Mouse (Mus musculus) neural tube, embryonic 13.5 days (tissue): ENCODE results near the gene Tmem178b. TPM values are rescaled to one million over a fixed set of nuclear protein-coding genes. Genes with fewer than 3 reads are reported as not detected.

Source experiments
- ATAC-seq: fragments of 200-750 bp; cut with Nextera tagmentation; 2 replicates; pipeline ENCODE4 v1.8.0; 2017; ENCODE audit warnings: low read depth, mild to moderate bottlenecking, moderate TSS enrichment, moderate library complexity
- H3K27ac ChIP-seq: fragments of 300-500 bp; sonication (generic); replicated peaks from 2 replicates; pipeline ENCODE4 v1.5.1; 2015; ENCODE audit warnings: moderate library complexity, mild to moderate bottlenecking, inconsistent platforms
- H3K27me3 ChIP-seq: fragments of 300-500 bp; sonication (generic); 2 replicates; pipeline ENCODE4 v1.6.1; 2015; ENCODE audit warnings: mild to moderate bottlenecking, inconsistent platforms
- H3K36me3 ChIP-seq: fragments of 300-500 bp; sonication (generic); 2 replicates; pipeline ENCODE4 v1.6.1; 2015; ENCODE audit warnings: mild to moderate bottlenecking, inconsistent platforms
- H3K4me1 ChIP-seq: fragments of 300-500 bp; sonication (generic); replicated peaks from 2 replicates; pipeline ENCODE4 v1.6.1; 2015; ENCODE audit warnings: inconsistent platforms
- H3K4me2 ChIP-seq: fragments of 300-500 bp; sonication (generic); 2 replicates; pipeline ENCODE4 v1.6.1; 2015; ENCODE audit warnings: inconsistent platforms, mild to moderate bottlenecking, moderate library complexity
- H3K4me3 ChIP-seq: fragments of 300-500 bp; sonication (generic); 2 replicates; pipeline ENCODE4 v1.5.1; 2015; ENCODE audit warnings: mild to moderate bottlenecking, inconsistent platforms
- H3K9ac ChIP-seq: fragments of 300-500 bp; sonication (generic); 2 replicates; pipeline ENCODE4 v1.6.1; 2015; ENCODE audit warnings: moderate library complexity, mild to moderate bottlenecking, inconsistent platforms
- H3K9me3 ChIP-seq: fragments of 300-500 bp; sonication (generic); 2 replicates; pipeline ENCODE4 v1.6.1; 2016; ENCODE audit warnings: inconsistent platforms
- WGBS: fragments of 180-500 bp; shearing (Covaris S2); methylation state at CpG from one replicate; pipeline ENCODE4 v1.1.7; 2015; 5-methylcytosine and 5-hydroxymethylcytosine counted together
- polyA plus RNA-seq: library from polyadenylated mRNA; unstranded; fragments of >200 nt; fragmentation: Nextera tagmentation; extraction: Ambion mirVana; gene quantifications from 2 replicates; pipeline ENCODE4 v1.2.1, GENCODE M21; 2015

Gene Tmem178b
- polyA plus RNA-seq, 1 experiment from 2014 or later: 26.7 TPM

- no peaks in the 10 kb centered on the region for H3K36me3 ChIP-seq
- peaks cover 6% of the 10 kb centered on the region for H3K4me1 ChIP-seq
- no peak overlapping the region for H3K9ac ChIP-seq
- no peaks in the 10 kb centered on the region for H3K27me3 ChIP-seq
- H3K27ac ChIP-seq: peak overlapping the region; percentile 33; the same call in 1 of the 2 replicates
- no peak for ATAC-seq
- H3K4me3 ChIP-seq: no peak overlapping the region
- H3K4me2 ChIP-seq: no peak overlapping the region
- H3K9me3 ChIP-seq: no peaks in the 10 kb centered on the region
- 77% methylated on average over 6 of the region's 6 CpGs for WGBS
Observed at GRCm38 (mm10) chr6:40068467-40068866, 195.4 kb downstream of the Tmem178b start.

- no peak for ATAC-seq
- no peak overlapping the region for H3K4me2 ChIP-seq
Observed at GRCm38 (mm10) chr6:40071007-40071406, 197.9 kb downstream of the Tmem178b start.

GRCm38 (mm10) chr6:40076089-40076488 is 203.0 kb downstream of the Tmem178b start:
- peak overlapping the region; percentile 59 for H3K27ac ChIP-seq
- ATAC-seq: no peak
- H3K4me2 ChIP-seq: no peak overlapping the region
- no peaks in the 10 kb centered on the region for H3K9me3 ChIP-seq
- H3K4me1 ChIP-seq: peaks cover 24% of the 10 kb centered on the region
- no peak overlapping the region for H3K9ac ChIP-seq
- H3K4me3 ChIP-seq: no peak overlapping the region
- no peaks in the 10 kb centered on the region for H3K27me3 ChIP-seq
- 5% methylated on average over 1 of the region's 1 CpGs for WGBS
- no peaks in the 10 kb centered on the region for H3K36me3 ChIP-seq

More at GRCm38 (mm10) chr6:40071007-40071406, 197.9 kb downstream of the Tmem178b start:
- no peak overlapping the region for H3K9ac ChIP-seq
- H3K4me3 ChIP-seq: no peak overlapping the region
- peaks cover 15% of the 10 kb centered on the region for H3K4me1 ChIP-seq
- WGBS: 64% methylated on average over 3 of the region's 3 CpGs
- H3K36me3 ChIP-seq: no peaks in the 10 kb centered on the region
- H3K9me3 ChIP-seq: no peaks in the 10 kb centered on the region
- peak overlapping the region; percentile 49; the same call in 1 of the 2 replicates for H3K27ac ChIP-seq
- H3K27me3 ChIP-seq: no peaks in the 10 kb centered on the region

DNA sequence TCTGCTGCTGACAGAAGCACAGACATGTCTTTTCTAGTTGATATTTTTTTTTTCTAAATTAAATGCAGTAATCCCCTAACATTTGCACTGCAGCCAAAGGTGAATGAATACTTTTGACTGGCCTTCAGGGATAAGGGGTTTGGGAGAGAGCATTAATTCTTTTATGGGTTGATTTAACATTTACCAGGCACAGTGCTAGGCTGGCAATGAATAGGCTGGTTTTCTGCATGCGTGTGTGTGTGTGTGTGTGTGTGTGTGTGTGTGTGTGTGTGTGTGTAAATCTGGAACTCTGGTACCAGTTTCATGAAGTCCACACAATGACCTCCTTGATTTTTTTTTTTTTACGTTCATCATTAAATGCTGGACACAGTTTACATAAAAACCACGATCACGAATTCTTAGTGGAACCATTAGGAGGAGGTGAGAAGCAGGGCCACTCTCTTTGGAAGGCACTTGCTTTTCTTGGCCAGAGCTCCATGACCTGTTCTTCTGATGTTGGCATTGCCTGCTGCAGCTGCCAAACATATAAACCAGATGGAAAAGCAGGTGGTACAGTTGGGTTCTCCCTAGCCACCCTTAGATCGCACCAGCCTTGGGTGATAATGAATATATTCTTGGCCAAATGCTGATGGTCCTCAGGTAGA is 203.7 kb downstream of the Tmem178b start:
- 87% methylated on average over 5 of the region's 5 CpGs for WGBS
- Histone ChIP-seq H3K4me2 (no peak overlapping the region), H3K27me3 (no peaks in the 10 kb centered on the region), H3K4me3 (no peak overlapping the region), H3K27ac (peak overlapping the region; percentile 59), H3K36me3 (no peaks in the 10 kb centered on the region), H3K9me3 (no peaks in the 10 kb centered on the region), H3K4me1 (peaks cover 24% of the 10 kb centered on the region), H3K9ac (no peak overlapping the region)
- ATAC-seq: no peak

GRCm38 (mm10) chr6:40078353-40078752 is 205.3 kb downstream of the Tmem178b start:
- no peak for ATAC-seq
- H3K36me3 ChIP-seq: no peaks in the 10 kb centered on the region
- H3K4me3 ChIP-seq: no peak overlapping the region
- H3K4me2 ChIP-seq: no peak overlapping the region
- peaks cover 33% of the 10 kb centered on the region for H3K4me1 ChIP-seq
- 81% methylated on average over 3 of the region's 3 CpGs for whole genome bisulfite sequencing
- no peak overlapping the region for H3K9ac ChIP-seq
- no peaks in the 10 kb centered on the region for H3K9me3 ChIP-seq
- no peak overlapping the region for H3K27ac ChIP-seq
- H3K27me3 ChIP-seq: no peaks in the 10 kb centered on the region

DNA sequence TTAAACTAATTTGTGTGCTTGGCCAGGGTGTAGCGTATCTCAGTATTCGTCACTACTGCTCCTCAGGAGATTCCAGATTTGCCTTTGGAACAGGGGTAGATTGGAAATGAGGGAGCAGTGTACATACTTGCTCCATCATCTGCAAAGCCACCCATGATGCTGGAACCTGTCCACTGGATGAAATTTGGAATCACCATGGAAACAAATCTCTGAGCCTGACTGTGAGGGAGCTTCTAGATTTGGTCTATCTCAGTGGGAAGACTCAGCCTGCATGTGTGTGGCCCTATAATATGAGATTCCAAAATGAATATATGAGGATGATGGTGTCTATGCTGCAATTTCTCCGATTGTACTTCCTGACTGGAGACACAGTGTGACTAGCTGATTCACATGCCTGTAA is 210.7 kb downstream of the Tmem178b start:
- H3K36me3 ChIP-seq: no peaks in the 10 kb centered on the region
- H3K9me3 ChIP-seq: no peaks in the 10 kb centered on the region
- H3K4me1 ChIP-seq: peaks cover 18% of the 10 kb centered on the region
- 89% methylated on average over 3 of the region's 3 CpGs for WGBS
- H3K27ac ChIP-seq: no peak overlapping the region
- H3K4me3 ChIP-seq: no peak overlapping the region
- no peak overlapping the region for H3K9ac ChIP-seq
- H3K4me2 ChIP-seq: no peak overlapping the region
- ATAC-seq: no peak
- no peaks in the 10 kb centered on the region for H3K27me3 ChIP-seq

GRCm38 (mm10) chr6:40091250-40091651 is 218.2 kb downstream of the Tmem178b start:
- no peak overlapping the region for H3K9ac ChIP-seq
- no peaks in the 10 kb centered on the region for H3K27me3 ChIP-seq
- H3K4me3 ChIP-seq: no peak overlapping the region
- peak overlapping the region; percentile 52; the same call in 1 of the 2 replicates for H3K27ac ChIP-seq
- no peaks in the 10 kb centered on the region for H3K36me3 ChIP-seq
- no peak for ATAC-seq
- no peaks in the 10 kb centered on the region for H3K9me3 ChIP-seq
- no peak overlapping the region for H3K4me2 ChIP-seq
- peaks cover 14% of the 10 kb centered on the region for H3K4me1 ChIP-seq
- WGBS: 39% methylated on average over 5 of the region's 5 CpGs

DNA sequence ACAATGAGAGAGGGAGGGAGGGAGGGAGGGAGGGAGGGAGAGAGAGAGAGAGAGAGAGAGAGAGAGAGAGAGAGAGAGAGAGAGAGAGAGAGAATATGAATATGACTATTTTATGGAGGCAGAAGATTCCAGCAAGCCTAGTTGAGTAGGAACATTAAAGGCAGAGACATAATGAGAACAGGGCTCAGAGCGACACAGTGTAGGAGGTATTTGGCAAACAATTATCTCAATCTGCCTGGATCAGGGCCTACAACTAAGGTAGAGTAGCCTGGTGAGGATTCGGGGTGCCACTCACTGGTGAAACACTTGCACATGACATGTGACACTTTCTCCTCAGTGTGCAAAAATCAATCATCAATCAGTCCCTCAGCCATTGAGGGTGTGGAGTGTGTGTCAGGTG is 225.4 kb downstream of the Tmem178b start:
- Histone ChIP-seq H3K9me3 (no peaks in the 10 kb centered on the region), H3K9ac (no peak overlapping the region), H3K4me1 (peaks cover 14% of the 10 kb centered on the region), H3K27me3 (no peaks in the 10 kb centered on the region), H3K4me2 (no peak overlapping the region), H3K4me3 (no peak overlapping the region), H3K36me3 (no peaks in the 10 kb centered on the region), H3K27ac (no peak overlapping the region)
- no peak for ATAC-seq
- WGBS: 96% methylated on average over 2 of the region's 2 CpGs

DNA sequence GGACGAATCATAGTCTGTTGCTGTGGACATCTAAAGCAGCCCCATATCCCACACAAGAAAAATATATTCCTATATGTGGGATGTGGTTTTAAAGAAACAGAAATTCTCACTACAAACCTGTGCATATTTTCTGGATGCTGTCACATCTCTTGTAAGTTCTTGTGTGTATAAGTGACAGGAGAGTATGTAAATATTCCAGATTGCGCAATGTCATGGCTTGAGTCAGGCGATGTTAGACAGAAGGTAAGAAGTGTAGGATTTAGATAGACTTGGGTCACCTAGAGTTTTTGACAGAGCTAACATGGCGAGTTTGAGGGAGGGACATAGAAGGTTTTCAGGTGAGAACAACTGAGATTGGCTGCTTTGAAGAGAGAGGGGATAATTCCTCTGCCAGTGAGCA is 228.7 kb downstream of the Tmem178b start:
- Histone ChIP-seq H3K27ac (no peak overlapping the region), H3K4me1 (peaks cover 25% of the 10 kb centered on the region), H3K27me3 (no peaks in the 10 kb centered on the region), H3K9me3 (no peaks in the 10 kb centered on the region), H3K9ac (no peak overlapping the region), H3K4me2 (no peak overlapping the region), H3K4me3 (no peak overlapping the region), H3K36me3 (no peaks in the 10 kb centered on the region)
- no peak for ATAC-seq
- WGBS: 90% methylated on average over 4 of the region's 4 CpGs

GRCm38 (mm10) chr6:40102863-40103262 is 229.8 kb downstream of the Tmem178b start:
- 29% methylated on average over 4 of the region's 4 CpGs for WGBS
- Histone ChIP-seq H3K9me3 (no peaks in the 10 kb centered on the region), H3K4me1 (peaks cover 25% of the 10 kb centered on the region), H3K27ac (peak overlapping the region; percentile 67), H3K4me3 (no peak overlapping the region), H3K36me3 (no peaks in the 10 kb centered on the region), H3K27me3 (no peaks in the 10 kb centered on the region), H3K4me2 (no peak overlapping the region), H3K9ac (no peak overlapping the region)
- no peak for ATAC-seq

- peaks cover 41% of the 10 kb centered on the region for H3K4me1 ChIP-seq
- H3K4me2 ChIP-seq: no peak overlapping the region
- H3K27ac ChIP-seq: no peak overlapping the region; the same call in 1 of the 2 replicates
- H3K36me3 ChIP-seq: no peaks in the 10 kb centered on the region
- no peak for ATAC-seq
- no peak overlapping the region for H3K9ac ChIP-seq
- H3K9me3 ChIP-seq: no peaks in the 10 kb centered on the region
- no peak overlapping the region for H3K4me3 ChIP-seq
- H3K27me3 ChIP-seq: no peaks in the 10 kb centered on the region
- 69% methylated on average over 5 of the region's 5 CpGs for WGBS
Observed at GRCm38 (mm10) chr6:40110029-40110428, 237.0 kb downstream of the Tmem178b start.

GRCm38 (mm10) chr6:40110729-40111128 is 237.7 kb downstream of the Tmem178b start:
- H3K27ac ChIP-seq: no peak overlapping the region
- WGBS: 74% methylated on average over 2 of the region's 2 CpGs
- no peak overlapping the region for H3K9ac ChIP-seq
- H3K27me3 ChIP-seq: no peaks in the 10 kb centered on the region
- H3K4me1 ChIP-seq: peaks cover 46% of the 10 kb centered on the region
- ATAC-seq: no peak
- H3K4me3 ChIP-seq: no peak overlapping the region
- no peaks in the 10 kb centered on the region for H3K36me3 ChIP-seq
- no peaks in the 10 kb centered on the region for H3K9me3 ChIP-seq
- no peak overlapping the region for H3K4me2 ChIP-seq

DNA sequence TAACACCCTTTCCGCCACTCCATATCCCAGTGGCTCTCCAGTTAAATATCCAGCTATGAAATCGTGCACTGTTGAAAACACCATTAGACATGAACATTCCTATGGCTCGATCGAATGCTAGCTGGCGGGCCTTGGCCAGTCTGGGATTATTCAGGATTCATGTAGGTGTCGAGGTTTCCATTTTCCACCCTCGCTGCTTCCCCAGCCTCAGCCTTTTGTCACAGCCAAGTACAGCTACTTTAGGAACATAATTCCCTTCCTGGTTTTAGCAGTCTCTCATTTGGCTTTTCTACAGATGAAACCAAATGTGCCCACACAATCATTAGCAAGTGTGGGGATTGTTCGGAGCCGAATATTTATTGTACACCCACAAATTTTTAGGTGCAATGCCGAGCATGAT is 239.4 kb downstream of the Tmem178b start:
- Histone ChIP-seq H3K9ac (no peak overlapping the region), H3K36me3 (no peaks in the 10 kb centered on the region), H3K4me1 (peaks cover 55% of the 10 kb centered on the region), H3K27ac (peak overlapping the region; percentile 15; the same call in 1 of the 2 replicates), H3K4me2 (no peak overlapping the region), H3K27me3 (no peaks in the 10 kb centered on the region), H3K9me3 (no peaks in the 10 kb centered on the region), H3K4me3 (no peak overlapping the region)
- 74% methylated on average over 10 of the region's 10 CpGs for WGBS
- ATAC-seq: no peak
